Mouse (Mus musculus) liver, postnatal 0 days (tissue): ENCODE measurements around the gene Etv4. TPM values are rescaled to one million over a fixed set of nuclear protein-coding genes. Genes with fewer than 3 reads are reported as not detected.
A peak's percentile ranks its signal among the peaks of the same experiment; 100 is the strongest.

Experiments used
- ATAC-seq: fragments of 200-750 bp; cut with Nextera tagmentation; 2 replicates; pipeline ENCODE4 v1.8.0; 2017; ENCODE audit warnings: mild to moderate bottlenecking, moderate library complexity
- DNase-seq: peaks from one replicate; pipeline ENCODE4 v3.0.0-alpha.2; 2016
- H3K27ac ChIP-seq: fragments of 300-500 bp; sonication (generic); 2 replicates; pipeline ENCODE4 v1.5.1; 2014; ENCODE audit warnings: antibody characterized with exemption, moderate library complexity, mild to moderate bottlenecking, low read depth
- H3K27me3 ChIP-seq: fragments of 300-500 bp; sonication (generic); 2 replicates; pipeline ENCODE4 v1.6.1; 2014; ENCODE audit warnings: low read length, control low read depth, mixed read lengths; ENCODE audit not compliant: insufficient read depth
- H3K36me3 ChIP-seq: fragments of 300-500 bp; sonication (generic); replicated peaks from 2 replicates; pipeline ENCODE4 v1.6.1; 2014; ENCODE audit warnings: mild to moderate bottlenecking, control low read depth, low read length, moderate library complexity, mixed read lengths; ENCODE audit not compliant: insufficient read depth
- H3K4me1 ChIP-seq: fragments of 300-500 bp; sonication (generic); 2 replicates; pipeline ENCODE4 v1.6.1; 2014; ENCODE audit warnings: antibody characterized with exemption, mild to moderate bottlenecking, control low read depth; ENCODE audit not compliant: insufficient read depth
- H3K4me2 ChIP-seq: fragments of 300-500 bp; sonication (generic); 2 replicates; pipeline ENCODE4 v1.6.1; 2014; ENCODE audit warnings: low read depth, mild to moderate bottlenecking, low read length, moderate library complexity, mixed read lengths
- H3K4me3 ChIP-seq: fragments of 300-500 bp; sonication (generic); 2 replicates; pipeline ENCODE4 v1.5.1; 2014; ENCODE audit warnings: low read depth, low read length
- H3K9ac ChIP-seq: fragments of 300-500 bp; sonication (generic); replicated peaks from 2 replicates; pipeline ENCODE4 v1.6.1; 2014; ENCODE audit warnings: mild to moderate bottlenecking, moderate library complexity
- H3K9me3 ChIP-seq: fragments of 300-500 bp; sonication (generic); 2 replicates; pipeline ENCODE4 v1.6.1; 2016; ENCODE audit warnings: mild to moderate bottlenecking, control low read depth, low read length, mixed read lengths
- CTCF ChIP-seq: sonication (generic); IDR thresholded peaks from 2 replicates; pipeline ENCODE4 v1.5.1; 2016; ENCODE audit warnings: antibody characterized with exemption, low read depth
- EP300 ChIP-seq: IDR thresholded peaks from 2 replicates; pipeline ENCODE4 v1.6.1; 2016; ENCODE audit warnings: antibody characterized with exemption, low read depth, mild to moderate bottlenecking
- WGBS: fragments of 180-500 bp; shearing (Covaris S2); extraction: QIAGEN DNeasy Blood & Tissue Kit; methylation state at CpG from one replicate; pipeline ENCODE4 v1.1.7; 2014; ENCODE audit not compliant: insufficient replicate concordance; 5-methylcytosine and 5-hydroxymethylcytosine counted together
- polyA plus RNA-seq: library from polyadenylated mRNA; unstranded; fragments of >200 nt; fragmentation: Nextera tagmentation; extraction: Ambion mirVana; gene quantifications from 2 replicates; pipeline ENCODE4 v1.2.1, GENCODE M21; 2015

The Etv4 gene
- polyA plus RNA-seq = 0.15 and 0.39 TPM in 2 replicates

DNA sequence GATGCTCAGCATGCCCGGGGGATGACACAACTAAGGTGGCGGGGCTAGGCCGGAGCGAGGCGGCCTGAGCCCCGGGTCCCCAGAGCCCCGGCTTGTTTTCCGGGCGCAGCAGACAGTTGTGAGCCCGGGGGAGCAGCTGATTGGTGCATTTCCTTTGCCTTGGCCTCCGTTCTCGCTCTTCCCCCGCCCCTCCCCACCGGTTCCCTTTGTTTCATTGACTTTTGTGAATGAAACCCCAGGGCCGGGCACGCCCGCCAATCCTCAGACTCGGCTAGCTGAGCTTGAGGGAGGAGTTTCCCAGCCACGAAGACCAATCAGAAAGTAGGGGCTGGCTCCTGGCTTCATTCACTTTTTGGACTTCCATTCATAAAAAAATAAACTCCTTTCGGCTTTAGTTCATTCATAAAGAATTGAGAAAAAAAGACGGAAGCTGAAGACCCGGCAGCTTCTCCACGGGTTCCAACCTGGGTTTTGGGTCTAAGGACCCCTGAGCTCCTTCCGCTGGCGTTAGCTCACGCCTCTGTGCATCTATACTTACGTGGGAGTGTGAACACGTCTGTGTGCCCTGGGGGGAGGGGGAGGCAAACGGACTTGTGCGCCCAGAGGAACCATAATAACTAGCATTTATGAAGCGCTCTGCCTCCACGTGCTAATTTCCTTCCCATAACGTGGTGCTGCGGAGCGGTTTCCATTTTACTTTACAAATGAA, at the start of gene Etv4:
Gene Etv4, minus strand, starts transcription at position 229 of the 709 bp plus-strand sequence.
- Histone ChIP-seq H3K4me1 (peaks cover 11% of the 10 kb centered on the region), H3K9me3 (no peaks in the 10 kb centered on the region), H3K4me3 (peak within 1 kb of the TSS; percentile 49), H3K9ac (0 out of 2 replicates have a peak within 1 kb of the TSS, but pooled peaks have one; percentile 0), H3K27ac (no peak within 1 kb of the TSS), H3K27me3 (peaks cover 80% of the 10 kb centered on the region), H3K36me3 (no peaks in the 10 kb centered on the region), H3K4me2 (peak within 1 kb of the TSS; percentile 74)
- ATAC-seq = peak; percentile 92
- TF ChIP-seq CTCF = no peak
- TF ChIP-seq EP300 = no peak
- WGBS = under 1% methylated on average over 33 of the region's 35 CpGs
- DNase-seq = peak; percentile 86

DNA sequence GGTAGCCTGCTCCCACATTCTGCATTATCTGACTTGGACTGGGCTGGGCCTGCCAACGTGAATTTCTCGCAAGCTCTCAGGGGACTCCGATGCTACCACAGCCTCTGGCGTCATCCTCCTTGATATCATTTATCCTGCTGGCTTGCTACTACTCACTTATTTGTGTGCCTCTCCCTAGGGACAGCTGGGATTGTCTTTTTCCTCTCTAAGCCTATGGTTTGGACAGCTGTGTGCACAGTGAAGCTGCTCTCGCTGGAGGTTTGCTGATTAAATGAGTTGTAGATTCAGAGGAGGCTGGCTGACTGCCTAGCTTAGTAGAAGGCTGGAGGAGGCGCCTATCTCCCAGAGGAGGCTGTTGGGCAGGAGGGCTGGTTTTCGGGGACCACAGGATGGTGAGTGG, 46.8 kb upstream of the Etv4 start:
- TF ChIP-seq CTCF (no peak), EP300 (no peak)
- ATAC-seq (no peak), DNase-seq (no peak)
- no peak overlapping the region for H3K9ac ChIP-seq
- H3K27ac ChIP-seq = no peak overlapping the region
- WGBS = 63% methylated on average over 7 of the region's 7 CpGs
- no peaks in the 10 kb centered on the region for H3K36me3 ChIP-seq
- no peaks in the 10 kb centered on the region for H3K9me3 ChIP-seq
- H3K4me3 ChIP-seq = no peak overlapping the region
- H3K4me2 ChIP-seq = no peak overlapping the region
- no peaks in the 10 kb centered on the region for H3K27me3 ChIP-seq
- H3K4me1 ChIP-seq = no peaks in the 10 kb centered on the region

DNA sequence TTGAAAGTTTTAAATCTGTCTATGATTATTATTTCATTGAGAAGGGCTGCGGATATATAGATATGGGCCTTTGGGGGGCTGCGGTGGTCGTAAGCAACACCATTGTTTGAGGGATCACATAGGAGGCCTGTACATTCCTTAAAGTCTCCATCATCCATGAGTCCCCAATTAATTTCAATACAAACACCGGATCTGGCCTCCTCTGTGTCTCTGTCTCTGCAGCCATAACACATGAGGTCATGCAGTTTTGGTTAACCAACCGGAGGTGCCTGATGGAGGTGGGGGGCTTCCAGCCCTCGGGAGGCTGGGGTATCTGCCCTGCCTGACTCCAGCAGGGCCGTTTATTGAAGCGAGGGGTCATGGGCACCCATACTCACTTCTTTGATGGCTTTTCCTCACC, 45.4 kb upstream of the Etv4 start:
- no peaks in the 10 kb centered on the region for H3K4me1 ChIP-seq
- DNase-seq (no peak), ATAC-seq (no peak)
- 56% methylated on average over 8 of the region's 8 CpGs for WGBS
- H3K36me3 ChIP-seq = no peaks in the 10 kb centered on the region
- no peak for TF ChIP-seq CTCF
- no peak for TF ChIP-seq EP300
- no peaks in the 10 kb centered on the region for H3K27me3 ChIP-seq
- no peak overlapping the region for H3K4me2 ChIP-seq
- H3K9ac ChIP-seq = no peak overlapping the region
- H3K27ac ChIP-seq = no peak overlapping the region
- no peak overlapping the region for H3K4me3 ChIP-seq
- H3K9me3 ChIP-seq = no peaks in the 10 kb centered on the region

DNA sequence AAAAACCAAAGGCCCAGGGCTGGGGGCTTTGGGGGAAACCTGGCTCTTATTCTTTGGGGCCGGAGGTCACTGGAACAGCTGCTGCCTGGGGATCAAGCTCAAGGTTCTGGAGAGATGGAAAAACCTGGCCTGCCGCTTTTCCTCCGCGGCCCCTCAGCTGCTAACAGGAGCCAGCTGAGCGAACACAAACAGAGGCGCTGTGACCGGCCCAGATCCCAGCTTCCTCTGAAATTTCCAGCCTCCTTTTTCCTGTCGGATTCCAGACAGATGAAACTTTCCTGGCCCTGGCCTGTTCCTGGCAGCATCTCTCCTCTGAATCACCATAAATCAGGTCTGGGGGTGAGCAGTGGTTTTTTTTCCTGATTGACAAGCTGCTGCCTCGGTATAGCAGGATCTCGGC, 44.9 kb upstream of the Etv4 start:
- WGBS = 42% methylated on average over 10 of the region's 10 CpGs
- Histone ChIP-seq H3K4me2 (no peak overlapping the region), H3K4me1 (no peaks in the 10 kb centered on the region), H3K27ac (no peak overlapping the region), H3K36me3 (no peaks in the 10 kb centered on the region), H3K9ac (no peak overlapping the region), H3K9me3 (no peaks in the 10 kb centered on the region), H3K27me3 (no peaks in the 10 kb centered on the region), H3K4me3 (no peak overlapping the region)
- DNase-seq = no peak
- ATAC-seq = no peak
- TF ChIP-seq EP300 (no peak), CTCF (no peak)

DNA sequence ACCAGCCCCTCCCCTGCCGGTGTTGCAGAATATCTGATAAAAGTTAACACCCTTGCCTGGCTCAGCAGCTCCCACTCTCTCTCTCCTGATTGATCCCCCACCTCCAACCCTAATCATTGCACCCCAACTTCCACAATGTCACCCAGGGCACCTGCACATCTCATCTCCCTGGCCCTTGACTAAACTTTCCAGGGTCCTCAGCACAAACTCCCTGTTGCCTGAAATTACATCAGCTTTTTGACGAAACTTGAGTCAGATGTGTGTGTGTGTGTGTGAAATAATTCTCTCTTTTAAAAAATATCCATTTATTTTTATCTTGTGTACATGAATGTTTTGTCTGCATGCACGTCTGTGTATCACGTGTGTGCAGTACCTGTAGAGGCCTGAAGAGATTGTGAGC, 43.5 kb upstream of the Etv4 start:
- no peak for DNase-seq
- TF ChIP-seq EP300 (no peak), CTCF (no peak)
- ATAC-seq = no peak
- 80% methylated on average over 4 of the region's 4 CpGs for WGBS
- Histone ChIP-seq H3K27me3 (no peaks in the 10 kb centered on the region), H3K4me2 (no peak overlapping the region), H3K4me3 (no peak overlapping the region), H3K9ac (no peak overlapping the region), H3K4me1 (no peaks in the 10 kb centered on the region), H3K36me3 (no peaks in the 10 kb centered on the region), H3K9me3 (no peaks in the 10 kb centered on the region), H3K27ac (no peak overlapping the region)

DNA sequence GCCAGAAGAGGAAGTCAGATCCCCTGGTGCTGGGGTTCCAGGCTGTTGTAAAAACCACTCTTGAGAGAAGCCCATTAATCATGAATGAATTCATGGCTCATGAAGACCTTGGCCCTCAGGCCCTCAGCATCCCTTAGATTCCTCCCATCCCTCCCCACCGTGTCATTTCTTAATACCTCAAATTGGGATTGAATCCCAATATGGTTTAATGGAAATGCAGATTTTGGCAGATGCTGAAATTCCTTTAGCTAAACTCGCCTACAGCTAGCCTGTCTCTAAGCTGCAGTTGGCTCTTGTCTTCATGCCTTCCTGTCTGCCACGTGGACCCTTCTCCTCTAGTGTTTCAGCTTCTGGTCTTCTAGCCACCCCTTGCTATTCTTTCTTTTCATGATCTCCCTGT, 38.0 kb upstream of the Etv4 start:
- no peak for ATAC-seq
- TF ChIP-seq EP300 (no peak), CTCF (no peak)
- no peak overlapping the region for H3K27ac ChIP-seq

More for the DNA sequence above, 38.0 kb upstream of the Etv4 start:
- no peaks in the 10 kb centered on the region for H3K36me3 ChIP-seq
- DNase-seq = no peak
- 59% methylated on average over 3 of the region's 3 CpGs for WGBS
- H3K9ac ChIP-seq = no peak overlapping the region
- no peaks in the 10 kb centered on the region for H3K27me3 ChIP-seq
- no peak overlapping the region for H3K4me2 ChIP-seq
- no peaks in the 10 kb centered on the region for H3K4me1 ChIP-seq
- no peak overlapping the region for H3K4me3 ChIP-seq
- peaks cover 4% of the 10 kb centered on the region; the same call in 1 of the 2 replicates for H3K9me3 ChIP-seq
